Mouse (Mus musculus) heart, embryonic 10.5 days (tissue): Measurements from ENCODE around the gene Stx6. TPM values are rescaled to one million over a fixed set of nuclear protein-coding genes. Genes with fewer than 3 reads are reported as not detected.

Experiments
- DNase-seq: peaks from one replicate; pipeline ENCODE4 v3.0.0-alpha.2; 2017; ENCODE audit warnings: low spot score
- H3K27ac ChIP-seq: fragments of 300-500 bp; sonication (generic); 2 replicates; pipeline ENCODE4 v1.5.1; 2016; ENCODE audit warnings: mild to moderate bottlenecking
- H3K27me3 ChIP-seq: fragments of 300-500 bp; sonication (generic); 2 replicates; pipeline ENCODE4 v1.6.1; 2016; ENCODE audit warnings: mild to moderate bottlenecking; ENCODE audit not compliant: poor library complexity, insufficient read depth, severe bottlenecking
- H3K36me3 ChIP-seq: fragments of 300-500 bp; sonication (generic); 2 replicates; pipeline ENCODE4 v1.6.1; 2016; ENCODE audit warnings: mild to moderate bottlenecking, moderate library complexity
- H3K4me1 ChIP-seq: fragments of 300-500 bp; sonication (generic); 2 replicates; pipeline ENCODE4 v1.6.1; 2016; ENCODE audit warnings: mild to moderate bottlenecking
- H3K4me3 ChIP-seq: fragments of 300-500 bp; sonication (generic); 2 replicates; pipeline ENCODE4 v1.5.1; 2016; ENCODE audit warnings: mild to moderate bottlenecking, moderate library complexity
- H3K9me3 ChIP-seq: fragments of 300-500 bp; sonication (generic); 2 replicates; pipeline ENCODE4 v1.6.1; 2016; ENCODE audit warnings: mild to moderate bottlenecking, moderate library complexity
- WGBS: fragments of 180-500 bp; shearing (Covaris S2); methylation state at CpG from one replicate; pipeline ENCODE4 v1.1.7; 2016; 5-methylcytosine and 5-hydroxymethylcytosine counted together
- polyA plus RNA-seq: library from polyadenylated mRNA; unstranded; fragments of >200 nt; fragmentation: Nextera tagmentation; extraction: Ambion mirVana; gene quantifications from 2 replicates; pipeline ENCODE4 v1.2.1, GENCODE M21; 2016

Stx6 gene
- polyA plus RNA-seq, 1 experiment from 2014 or later: 66.9 TPM

GRCm38 (mm10) chr1:155202472-155202871, 44.0 kb downstream of the Stx6 start:
- H3K9me3 ChIP-seq: no peaks in the 10 kb centered on the region
- no peak overlapping the region for H3K27ac ChIP-seq
- H3K27me3 ChIP-seq: no peaks in the 10 kb centered on the region
- peaks cover 57% of the 10 kb centered on the region for H3K36me3 ChIP-seq
- 81% methylated on average over 5 of the region's 5 CpGs for WGBS
- H3K4me1 ChIP-seq: peaks cover 38% of the 10 kb centered on the region
- no peak for DNase-seq
- no peak overlapping the region for H3K4me3 ChIP-seq

GRCm38 (mm10) chr1:155203101-155203500, 44.6 kb downstream of the Stx6 start:
- Histone ChIP-seq H3K27me3 (no peaks in the 10 kb centered on the region), H3K9me3 (no peaks in the 10 kb centered on the region), H3K36me3 (peaks cover 53% of the 10 kb centered on the region), H3K4me1 (peaks cover 38% of the 10 kb centered on the region), H3K4me3 (no peak overlapping the region), H3K27ac (no peak overlapping the region)
- DNase-seq: no peak
- WGBS: 89% methylated on average over 7 of the region's 7 CpGs

- H3K9me3 ChIP-seq: no peaks in the 10 kb centered on the region
- no peak for DNase-seq
- H3K36me3 ChIP-seq: peaks cover 52% of the 10 kb centered on the region
- 92% methylated on average over 12 of the region's 12 CpGs for WGBS
- 0 out of 2 replicates have a peak overlapping the region, but pooled peaks have one; percentile 38 for H3K27ac ChIP-seq
- no peak overlapping the region for H3K4me3 ChIP-seq
- H3K4me1 ChIP-seq: peaks cover 38% of the 10 kb centered on the region
- H3K27me3 ChIP-seq: no peaks in the 10 kb centered on the region
These were observed 45.4 kb downstream of the Stx6 start for GRCm38 (mm10) chr1:155203954-155204353.

- Histone ChIP-seq H3K4me3 (no peak overlapping the region), H3K27me3 (no peaks in the 10 kb centered on the region), H3K27ac (no peak overlapping the region), H3K9me3 (no peaks in the 10 kb centered on the region), H3K36me3 (peaks cover 48% of the 10 kb centered on the region), H3K4me1 (peaks cover 38% of the 10 kb centered on the region)
- no peak for DNase-seq
- 85% methylated on average over 8 of the region's 8 CpGs for WGBS
These were observed 46.1 kb downstream of the Stx6 start for GRCm38 (mm10) chr1:155204560-155205162.

GRCm38 (mm10) chr1:155205311-155205710, 46.8 kb downstream of the Stx6 start:
- DNase-seq: no peak
- 70% methylated on average over 7 of the region's 7 CpGs for WGBS
- Histone ChIP-seq H3K36me3 (peaks cover 41% of the 10 kb centered on the region), H3K27ac (no peak overlapping the region), H3K27me3 (no peaks in the 10 kb centered on the region), H3K4me1 (peaks cover 45% of the 10 kb centered on the region), H3K9me3 (no peaks in the 10 kb centered on the region), H3K4me3 (no peak overlapping the region)

GRCm38 (mm10) chr1:155205822-155206660, 47.5 kb downstream of the Stx6 start:
- 64% methylated on average over 19 of the region's 19 CpGs for WGBS
- Histone ChIP-seq H3K27ac (peak overlapping the region; percentile 77), H3K9me3 (no peaks in the 10 kb centered on the region), H3K4me1 (peaks cover 49% of the 10 kb centered on the region), H3K36me3 (peaks cover 34% of the 10 kb centered on the region), H3K27me3 (no peaks in the 10 kb centered on the region), H3K4me3 (no peak overlapping the region)
- no peak for DNase-seq

- H3K27ac ChIP-seq: no peak overlapping the region
- H3K9me3 ChIP-seq: no peaks in the 10 kb centered on the region
- H3K4me3 ChIP-seq: no peak overlapping the region
- WGBS: 82% methylated on average over 3 of the region's 3 CpGs
- no peak for DNase-seq
- H3K4me1 ChIP-seq: peaks cover 55% of the 10 kb centered on the region
- H3K27me3 ChIP-seq: no peaks in the 10 kb centered on the region
- H3K36me3 ChIP-seq: peaks cover 16% of the 10 kb centered on the region
These were observed 49.3 kb downstream of the Stx6 start for GRCm38 (mm10) chr1:155207859-155208258.

- no peak overlapping the region for H3K4me3 ChIP-seq
- H3K27me3 ChIP-seq: no peaks in the 10 kb centered on the region
- H3K27ac ChIP-seq: peak overlapping the region; percentile 81
- WGBS: 75% methylated on average over 11 of the region's 11 CpGs
- H3K4me1 ChIP-seq: peaks cover 73% of the 10 kb centered on the region
- H3K9me3 ChIP-seq: no peaks in the 10 kb centered on the region
- DNase-seq: no peak
- peaks cover 8% of the 10 kb centered on the region for H3K36me3 ChIP-seq
These were observed 51.7 kb downstream of the Stx6 start for GRCm38 (mm10) chr1:155210011-155210763.

- peaks cover 8% of the 10 kb centered on the region for H3K36me3 ChIP-seq
- no peak for DNase-seq
- H3K27me3 ChIP-seq: no peaks in the 10 kb centered on the region
- H3K9me3 ChIP-seq: no peaks in the 10 kb centered on the region
- 24% methylated on average over 7 of the region's 7 CpGs for WGBS
- peak overlapping the region; percentile 81 for H3K27ac ChIP-seq
- H3K4me1 ChIP-seq: peaks cover 73% of the 10 kb centered on the region
- H3K4me3 ChIP-seq: no peak overlapping the region
These were observed 52.5 kb downstream of the Stx6 start for GRCm38 (mm10) chr1:155211017-155211416.

GRCm38 (mm10) chr1:155212081-155212480, 53.6 kb downstream of the Stx6 start:
- H3K4me1 ChIP-seq: peaks cover 73% of the 10 kb centered on the region
- peak overlapping the region; percentile 81 for H3K27ac ChIP-seq
- peaks cover 16% of the 10 kb centered on the region for H3K36me3 ChIP-seq
- no peak overlapping the region for H3K4me3 ChIP-seq
- no peaks in the 10 kb centered on the region for H3K9me3 ChIP-seq
- H3K27me3 ChIP-seq: no peaks in the 10 kb centered on the region
- WGBS: 65% methylated on average over 4 of the region's 4 CpGs
- DNase-seq: no peak

GRCm38 (mm10) chr1:155212493-155212892, 54.0 kb downstream of the Stx6 start:
- H3K36me3 ChIP-seq: peaks cover 16% of the 10 kb centered on the region
- no peaks in the 10 kb centered on the region for H3K9me3 ChIP-seq
- peaks cover 73% of the 10 kb centered on the region for H3K4me1 ChIP-seq
- no peak overlapping the region for H3K4me3 ChIP-seq
- DNase-seq: no peak
- 47% methylated on average over 6 of the region's 6 CpGs for WGBS
- no peaks in the 10 kb centered on the region for H3K27me3 ChIP-seq
- H3K27ac ChIP-seq: peak overlapping the region; percentile 81

GRCm38 (mm10) chr1:155212936-155213774, 54.6 kb downstream of the Stx6 start:
- 30% methylated on average over 18 of the region's 18 CpGs for WGBS
- DNase-seq: no peak
- Histone ChIP-seq H3K4me1 (peaks cover 73% of the 10 kb centered on the region), H3K36me3 (peaks cover 19% of the 10 kb centered on the region), H3K9me3 (no peaks in the 10 kb centered on the region), H3K27ac (peak overlapping the region; percentile 81), H3K4me3 (no peak overlapping the region), H3K27me3 (no peaks in the 10 kb centered on the region)
